Mouse (Mus musculus): ENCODE measurements around the gene Pign. TPM values are rescaled to one million over a fixed set of nuclear protein-coding genes. Genes with fewer than 3 reads are reported as not detected.

Pign gene
- polyA plus RNA-seq, 1 experiment from 2014 or later: 18.1 TPM

GRCm38 (mm10) chr1:105563821-105564220, 99.7 kb downstream of the Pign start:
- H3K9ac ChIP-seq (replicated peaks): no peak overlapping the region
- H3K27me3 ChIP-seq: no peaks in the 10 kb centered on the region
- no peak overlapping the region for H3K27ac ChIP-seq
- H3K4me3 ChIP-seq (replicated peaks): no peak overlapping the region
- peaks cover 8% of the 10 kb centered on the region; the same call in 1 of the 2 replicates for H3K4me1 ChIP-seq (replicated peaks)
- H3K9me3 ChIP-seq: no peaks in the 10 kb centered on the region
- H3K36me3 ChIP-seq: peaks cover 13% of the 10 kb centered on the region; the same call in 1 of the 2 replicates
- WGBS: 81% methylated on average over 2 of the region's 2 CpGs
- H3K4me2 ChIP-seq: no peak overlapping the region
- no peak for ATAC-seq (ENCODE audit: insufficient number of reproducible peaks, insufficient read depth, low FRiP score, low TSS enrichment, low read depth)

- Histone ChIP-seq H3K36me3 (no peaks in the 10 kb centered on the region), H3K4me3 (replicated peaks) (no peak overlapping the region), H3K9ac (replicated peaks) (no peak overlapping the region), H3K27ac (no peak overlapping the region), H3K27me3 (no peaks in the 10 kb centered on the region), H3K4me2 (no peak overlapping the region), H3K4me1 (replicated peaks) (peaks cover 8% of the 10 kb centered on the region; the same call in 1 of the 2 replicates), H3K9me3 (no peaks in the 10 kb centered on the region)
- no peak for ATAC-seq (ENCODE audit: insufficient number of reproducible peaks, insufficient read depth, low FRiP score, low TSS enrichment, low read depth)
Observed at GRCm38 (mm10) chr1:105556078-105556477, 107.4 kb downstream of the Pign start.

GRCm38 (mm10) chr1:105555192-105555718, 108.2 kb downstream of the Pign start:
- Histone ChIP-seq H3K4me2 (no peak overlapping the region), H3K4me1 (replicated peaks) (0 out of 2 replicates have a peak, but pooled peaks cover under 1% of the 10 kb centered on the region), H3K9me3 (no peaks in the 10 kb centered on the region), H3K27me3 (no peaks in the 10 kb centered on the region), H3K27ac (no peak overlapping the region), H3K9ac (replicated peaks) (no peak overlapping the region), H3K36me3 (no peaks in the 10 kb centered on the region), H3K4me3 (replicated peaks) (no peak overlapping the region)
- 50% methylated on average over 1 of the region's 1 CpGs for WGBS
- ATAC-seq (ENCODE audit: insufficient number of reproducible peaks, insufficient read depth, low FRiP score, low TSS enrichment, low read depth): no peak

GRCm38 (mm10) chr1:105553130-105553529, 110.3 kb downstream of the Pign start:
- Histone ChIP-seq H3K27ac (no peak overlapping the region), H3K4me3 (replicated peaks) (no peak overlapping the region), H3K4me2 (no peak overlapping the region), H3K36me3 (no peaks in the 10 kb centered on the region), H3K27me3 (no peaks in the 10 kb centered on the region), H3K4me1 (replicated peaks) (no peaks in the 10 kb centered on the region), H3K9me3 (no peaks in the 10 kb centered on the region), H3K9ac (replicated peaks) (no peak overlapping the region)
- no peak for ATAC-seq (ENCODE audit: insufficient number of reproducible peaks, insufficient read depth, low FRiP score, low TSS enrichment, low read depth)
- 93% methylated on average over 3 of the region's 3 CpGs for WGBS

GRCm38 (mm10) chr1:105550163-105550562, 113.3 kb downstream of the Pign start:
- no peak for ATAC-seq (ENCODE audit: insufficient number of reproducible peaks, insufficient read depth, low FRiP score, low TSS enrichment, low read depth)
- no peak overlapping the region for H3K4me2 ChIP-seq

GRCm38 (mm10) chr1:105549648-105550047, 113.8 kb downstream of the Pign start:
- H3K4me1 ChIP-seq (replicated peaks): no peaks in the 10 kb centered on the region
- no peak overlapping the region for H3K4me2 ChIP-seq
- no peak overlapping the region for H3K9ac ChIP-seq (replicated peaks)
- no peaks in the 10 kb centered on the region for H3K27me3 ChIP-seq
- no peak for ATAC-seq (ENCODE audit: insufficient number of reproducible peaks, insufficient read depth, low FRiP score, low TSS enrichment, low read depth)
- no peak overlapping the region for H3K4me3 ChIP-seq (replicated peaks)
- H3K27ac ChIP-seq: no peak overlapping the region
- no peaks in the 10 kb centered on the region for H3K9me3 ChIP-seq
- 83% methylated on average over 4 of the region's 4 CpGs for WGBS
- 0 out of 2 replicates have a peak, but pooled peaks cover 4% of the 10 kb centered on the region for H3K36me3 ChIP-seq

More at GRCm38 (mm10) chr1:105550163-105550562, 113.3 kb downstream of the Pign start:
- Histone ChIP-seq H3K27me3 (no peaks in the 10 kb centered on the region), H3K4me3 (replicated peaks) (no peak overlapping the region), H3K36me3 (0 out of 2 replicates have a peak, but pooled peaks cover 4% of the 10 kb centered on the region), H3K27ac (no peak overlapping the region), H3K9me3 (no peaks in the 10 kb centered on the region), H3K9ac (replicated peaks) (no peak overlapping the region), H3K4me1 (replicated peaks) (no peaks in the 10 kb centered on the region)

GRCm38 (mm10) chr1:105543051-105543450, 120.4 kb downstream of the Pign start:
- peaks cover 33% of the 10 kb centered on the region for H3K36me3 ChIP-seq
- no peaks in the 10 kb centered on the region for H3K27me3 ChIP-seq
- no peak overlapping the region for H3K27ac ChIP-seq
- ATAC-seq (ENCODE audit: insufficient number of reproducible peaks, insufficient read depth, low FRiP score, low TSS enrichment, low read depth): no peak
- peaks cover 11% of the 10 kb centered on the region for H3K9me3 ChIP-seq
- H3K4me2 ChIP-seq: no peak overlapping the region
- no peak overlapping the region for H3K9ac ChIP-seq (replicated peaks)
- WGBS: 97% methylated on average over 1 of the region's 1 CpGs
- no peaks in the 10 kb centered on the region for H3K4me1 ChIP-seq (replicated peaks)
- H3K4me3 ChIP-seq (replicated peaks): no peak overlapping the region

- WGBS: 58% methylated on average over 2 of the region's 2 CpGs
- no peaks in the 10 kb centered on the region for H3K27me3 ChIP-seq
- H3K27ac ChIP-seq: no peak overlapping the region
- H3K9me3 ChIP-seq: no peaks in the 10 kb centered on the region
- no peaks in the 10 kb centered on the region for H3K4me1 ChIP-seq (replicated peaks)
- no peak overlapping the region for H3K9ac ChIP-seq (replicated peaks)
- H3K4me3 ChIP-seq (replicated peaks): no peak overlapping the region
- no peak overlapping the region for H3K4me2 ChIP-seq
- no peak for ATAC-seq (ENCODE audit: insufficient number of reproducible peaks, insufficient read depth, low FRiP score, low TSS enrichment, low read depth)
- H3K36me3 ChIP-seq: peaks cover 6% of the 10 kb centered on the region
Observed at GRCm38 (mm10) chr1:105523768-105524167, 139.7 kb downstream of the Pign start.

GRCm38 (mm10) chr1:105522321-105522720, 141.2 kb downstream of the Pign start:
- no peaks in the 10 kb centered on the region for H3K27me3 ChIP-seq
- H3K4me2 ChIP-seq: no peak overlapping the region
- H3K9me3 ChIP-seq: no peaks in the 10 kb centered on the region
- H3K36me3 ChIP-seq: peaks cover 6% of the 10 kb centered on the region
- H3K4me3 ChIP-seq (replicated peaks): no peak overlapping the region
- no peak for ATAC-seq (ENCODE audit: insufficient number of reproducible peaks, insufficient read depth, low FRiP score, low TSS enrichment, low read depth)
- H3K4me1 ChIP-seq (replicated peaks): no peaks in the 10 kb centered on the region
- H3K27ac ChIP-seq: no peak overlapping the region
- H3K9ac ChIP-seq (replicated peaks): no peak overlapping the region
- 55% methylated on average over 2 of the region's 2 CpGs for WGBS

- H3K9me3 ChIP-seq: no peaks in the 10 kb centered on the region
- peaks cover 6% of the 10 kb centered on the region for H3K36me3 ChIP-seq
- no peak for ATAC-seq (ENCODE audit: insufficient number of reproducible peaks, insufficient read depth, low FRiP score, low TSS enrichment, low read depth)
- no peak overlapping the region for H3K27ac ChIP-seq
- no peak overlapping the region for H3K9ac ChIP-seq (replicated peaks)
- H3K4me3 ChIP-seq (replicated peaks): no peak overlapping the region
- H3K4me2 ChIP-seq: no peak overlapping the region
- H3K4me1 ChIP-seq (replicated peaks): no peaks in the 10 kb centered on the region
- no peaks in the 10 kb centered on the region for H3K27me3 ChIP-seq
Observed at GRCm38 (mm10) chr1:105518101-105518500, 145.4 kb downstream of the Pign start.

GRCm38 (mm10) chr1:105507116-105507515, 156.4 kb downstream of the Pign start:
- Histone ChIP-seq H3K27ac (no peak overlapping the region), H3K4me3 (replicated peaks) (no peak overlapping the region), H3K4me1 (replicated peaks) (no peaks in the 10 kb centered on the region), H3K9me3 (no peaks in the 10 kb centered on the region), H3K4me2 (no peak overlapping the region), H3K36me3 (no peaks in the 10 kb centered on the region), H3K27me3 (no peaks in the 10 kb centered on the region), H3K9ac (replicated peaks) (no peak overlapping the region)
- 97% methylated on average over 1 of the region's 1 CpGs for WGBS
- ATAC-seq (ENCODE audit: insufficient number of reproducible peaks, insufficient read depth, low FRiP score, low TSS enrichment, low read depth): no peak

GRCm38 (mm10) chr1:105492626-105493025, 170.9 kb downstream of the Pign start:
- Histone ChIP-seq H3K27ac (no peak overlapping the region), H3K4me3 (replicated peaks) (no peak overlapping the region), H3K9me3 (no peaks in the 10 kb centered on the region), H3K4me1 (replicated peaks) (no peaks in the 10 kb centered on the region), H3K36me3 (no peaks in the 10 kb centered on the region), H3K4me2 (no peak overlapping the region), H3K27me3 (no peaks in the 10 kb centered on the region), H3K9ac (replicated peaks) (no peak overlapping the region)
- 68% methylated on average over 5 of the region's 5 CpGs for WGBS
- ATAC-seq (ENCODE audit: insufficient number of reproducible peaks, insufficient read depth, low FRiP score, low TSS enrichment, low read depth): no peak
